ENCODE assay signal across 8 mouse cellular contexts in the genomic region with DNA sequence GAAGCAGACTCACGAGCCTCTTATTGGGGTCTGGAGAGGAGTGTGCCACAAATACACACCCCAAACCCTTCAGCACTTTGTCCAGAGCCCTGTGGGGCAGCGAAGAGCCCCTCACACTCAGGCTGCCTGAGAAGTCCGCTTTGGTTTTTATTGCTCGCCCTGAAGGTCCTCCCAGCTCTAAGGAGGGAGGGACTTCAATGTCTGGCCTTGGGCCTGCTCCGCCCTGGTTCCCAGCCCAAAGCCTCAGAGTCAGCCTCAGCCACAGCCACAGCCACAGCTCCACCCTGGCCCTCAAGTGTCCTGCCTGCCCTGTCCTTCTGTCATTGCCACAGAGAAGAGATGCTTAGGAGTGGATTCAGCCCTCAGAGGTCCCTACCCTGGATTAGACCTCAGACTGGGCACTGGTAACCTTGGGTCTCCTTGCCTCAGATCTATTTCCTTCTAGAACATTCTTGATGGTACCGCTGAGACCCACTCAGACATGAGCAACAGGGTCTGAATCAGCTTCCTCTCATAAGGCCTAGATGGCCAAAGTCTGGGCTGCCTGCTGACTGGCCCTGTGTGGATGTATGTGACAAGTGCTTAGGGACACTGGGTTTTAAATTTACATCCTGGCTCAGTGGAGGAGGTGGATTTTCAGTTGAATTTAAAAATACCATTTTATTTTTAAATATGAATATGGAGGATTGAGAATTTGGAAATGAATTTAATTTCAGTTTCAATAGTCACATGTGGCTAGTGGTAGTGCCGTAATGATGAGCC. TPM values are rescaled to one million over a fixed set of nuclear protein-coding genes. Genes with fewer than 3 reads are reported as not detected.
DNase-seq lines count a peak whose midpoint lies in the region; ATAC-seq and TF ChIP-seq lines count a peak whose summit lies in the region.

No protein-coding gene starts in this region.

- no peak overlapping the region; the same call in 1 of the 2 replicates for H3K4me3 ChIP-seq in kidney, embryonic 16.5 days (ENCODE audit: low read length)
- H3K4me3 ChIP-seq in bone marrow macrophage, adult 2 months (ENCODE audit: insufficient read depth, low read length), result no peak overlapping the region
- H3K4me3 ChIP-seq in heart, embryonic 13.5 days, result no peak overlapping the region
- no peak overlapping the region for H3K4me3 ChIP-seq in stomach, embryonic 14.5 days (ENCODE audit: low read depth, low read length)

- peaks cover 6% of the 10 kb centered on the region for H3K9me3 ChIP-seq in kidney, embryonic 16.5 days (ENCODE audit: low read length)
- H3K9me3 ChIP-seq in heart, embryonic 13.5 days, result no peaks in the 10 kb centered on the region
- peaks cover 5% of the 10 kb centered on the region; the same call in 1 of the 2 replicates for H3K9me3 ChIP-seq in stomach, embryonic 14.5 days (ENCODE audit: control insufficient read depth, low read depth, low read length)

- H3K27ac ChIP-seq in kidney, embryonic 16.5 days (ENCODE audit: low read length), result no peak overlapping the region
- peak overlapping the region; percentile 36 for H3K27ac ChIP-seq in bone marrow macrophage, adult 2 months (ENCODE audit: insufficient read depth, low read depth, low read length)
- H3K27ac ChIP-seq in heart, embryonic 13.5 days (replicated peaks), result peak overlapping the region; percentile 26; the same call in 1 of the 2 replicates
- H3K27ac ChIP-seq in stomach, embryonic 14.5 days (ENCODE audit: low read length), result 0 out of 2 replicates have a peak overlapping the region, but pooled peaks have one; percentile 22

- 40% methylated on average over 7 of the region's 7 CpGs for WGBS in kidney, embryonic 16.5 days
- 56% methylated on average over 7 of the region's 7 CpGs for WGBS in heart, embryonic 13.5 days
- 52% methylated on average over 7 of the region's 7 CpGs for WGBS in stomach, embryonic 14.5 days

- no peaks in the 10 kb centered on the region for H3K27me3 ChIP-seq in kidney, embryonic 16.5 days (ENCODE audit: insufficient read depth, low read length)
- no peaks in the 10 kb centered on the region for H3K27me3 ChIP-seq in heart, embryonic 13.5 days (replicated peaks)
- H3K27me3 ChIP-seq in stomach, embryonic 14.5 days (ENCODE audit: control insufficient read depth, insufficient read depth, low read length), result no peaks in the 10 kb centered on the region

- ATAC-seq in kidney, embryonic 16.5 days (ENCODE audit: low FRiP score, low TSS enrichment), result peak; percentile 56
- peak; percentile 28; the same call in 1 of the 2 replicates for ATAC-seq in heart, embryonic 13.5 days (ENCODE audit: extremely low read depth, insufficient number of reproducible peaks, low FRiP score, low TSS enrichment)
- ATAC-seq in stomach, embryonic 14.5 days (ENCODE audit: insufficient number of reproducible peaks, insufficient read depth, low FRiP score, low read depth), result no peak
- ATAC-seq in CD4-positive, CD25-positive, alpha-beta regulatory T cell, adult 4 months, result no peak

- no peaks in the 10 kb centered on the region for H3K36me3 ChIP-seq in kidney, embryonic 16.5 days (ENCODE audit: insufficient read depth, low read length)
- H3K36me3 ChIP-seq in heart, embryonic 13.5 days, result 0 out of 2 replicates have a peak, but pooled peaks cover 6% of the 10 kb centered on the region
- no peaks in the 10 kb centered on the region for H3K36me3 ChIP-seq in stomach, embryonic 14.5 days (ENCODE audit: control insufficient read depth, insufficient read depth, low read length)

- no peak for DNase-seq in kidney, postnatal 25 days
- peak; percentile 62 to 63 for DNase-seq in lung, adult 18-20 months
- DNase-seq in layer of hippocampus, adult 8-10 months (ENCODE audit: low spot score in 2 of 2), result no peak

- H3K4me1 ChIP-seq in kidney, embryonic 16.5 days (ENCODE audit: insufficient read depth, low read length), result peaks cover 18% of the 10 kb centered on the region
- peaks cover 48% of the 10 kb centered on the region for H3K4me1 ChIP-seq in bone marrow macrophage, adult 2 months (ENCODE audit: control insufficient read depth, insufficient read depth, low read length)
- H3K4me1 ChIP-seq in heart, embryonic 13.5 days, result peaks cover 25% of the 10 kb centered on the region
- H3K4me1 ChIP-seq in stomach, embryonic 14.5 days (ENCODE audit: control insufficient read depth, insufficient read depth, low read length), result peaks cover 23% of the 10 kb centered on the region

- no peak for TF ChIP-seq POLR2A in bone marrow macrophage, adult 2 months (IDR thresholded peaks at IDR 0.05; ENCODE audit: borderline replicate concordance, low read depth, low read length)

- H3K9ac ChIP-seq in kidney, embryonic 16.5 days (replicated peaks; ENCODE audit: low read length), result peak overlapping the region; percentile 20
- no peak overlapping the region for H3K9ac ChIP-seq in heart, embryonic 13.5 days
- no peak overlapping the region for H3K9ac ChIP-seq in stomach, embryonic 14.5 days (replicated peaks; ENCODE audit: low read depth, low read length)

- no peak; the same call in 1 of the 2 replicates for TF ChIP-seq CTCF in bone marrow macrophage, adult 2 months (IDR thresholded peaks at IDR 0.05; ENCODE audit: low read depth, low read length)

- peak overlapping the region; percentile 24 for H3K4me2 ChIP-seq in kidney, embryonic 16.5 days (replicated peaks; ENCODE audit: low read depth, low read length)
- H3K4me2 ChIP-seq in heart, embryonic 13.5 days, result no peak overlapping the region; the same call in 1 of the 2 replicates
- H3K4me2 ChIP-seq in stomach, embryonic 14.5 days (replicated peaks; ENCODE audit: low read depth, low read length), result peak overlapping the region; percentile 19; the same call in 1 of the 2 replicates

RNA-seq across cellular contexts. Expression of gene Fhad1, which starts 56.1 kb away (rescaled TPM):
- 0.74 and 1.0 TPM in 2 replicates for polyA plus RNA-seq in kidney, embryonic 16.5 days (2015; fragmentation: Nextera tagmentation; extraction: Ambion mirVana)
- 3.2 and 4.9 TPM in 2 replicates for polyA plus RNA-seq in bone marrow macrophage, adult 2 months (2012; ENCODE audit: insufficient read depth, insufficient read length, missing spikeins)
- polyA plus RNA-seq in heart, embryonic 13.5 days (2015; fragmentation: Nextera tagmentation; extraction: Ambion mirVana), result 2.7 and 3.6 TPM in 2 replicates
- polyA plus RNA-seq in stomach, embryonic 14.5 days (2014; fragmentation: Nextera tagmentation; extraction: Ambion mirVana), result 0.78 and 2.5 TPM in 2 replicates
- polyA plus RNA-seq in CD4-positive, CD25-positive, alpha-beta regulatory T cell, adult 4 months (2017; shearing (Covaris generic)), result 1 to 10 TPM in 1 of 2 experiments, not detected in 1; 1.0 TPM
- total RNA-seq in layer of hippocampus, adult 8-10 months (2022), result 10 to 100 TPM in 1 of 4 experiments, 1 to 10 TPM in 3; 6.9 to 10.4 (median 9.0) TPM

Comparison
In these comparisons a context has a peak if more than half of its experiments do, and no peak if none do; other contexts are left out.
1. ATAC-seq: peak in kidney, embryonic 16.5 days (single experiment) and heart, embryonic 13.5 days (single experiment); none in stomach, embryonic 14.5 days (single experiment) and CD4-positive, CD25-positive, alpha-beta regulatory T cell, adult 4 months (single experiment).
2. DNase-seq: peak in lung, adult 18-20 months (2 of 2); none in kidney, postnatal 25 days (0 of 2) and layer of hippocampus, adult 8-10 months (0 of 2).